Mouse (Mus musculus) brain, embryonic 18.5 days (tissue): ENCODE measurements around the gene Auh.

Experiments
- DNase-seq: peaks from one replicate; pipeline ENCODE4 v3.0.0-alpha.2; 2012; ENCODE audit warnings: low read depth, low spot score

Gene Auh

DNA sequence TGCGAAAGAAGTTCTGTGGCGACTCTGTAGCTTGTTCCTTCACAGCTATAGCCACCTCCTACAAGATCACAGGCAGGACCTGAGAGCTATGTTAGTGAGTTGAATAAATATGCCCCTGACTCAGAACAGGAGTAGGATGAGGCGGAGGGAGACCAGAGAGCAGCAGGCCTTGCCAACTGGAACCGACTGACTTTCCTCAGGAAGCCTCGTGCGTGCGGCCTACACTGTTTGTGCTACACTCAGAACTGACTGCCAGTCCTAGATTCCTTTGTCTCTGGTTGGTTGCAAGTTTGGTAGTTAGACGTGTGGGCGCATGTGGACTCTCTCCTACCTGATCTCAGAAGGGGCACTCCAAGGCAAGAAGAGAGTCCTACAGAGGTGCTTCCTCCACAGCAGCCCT is 50.2 kb downstream of the Auh start:
- DNase-seq, result no peak

GRCm38 (mm10) chr13:52878823-52879222 is 50.7 kb downstream of the Auh start:
- no peak for DNase-seq

DNA sequence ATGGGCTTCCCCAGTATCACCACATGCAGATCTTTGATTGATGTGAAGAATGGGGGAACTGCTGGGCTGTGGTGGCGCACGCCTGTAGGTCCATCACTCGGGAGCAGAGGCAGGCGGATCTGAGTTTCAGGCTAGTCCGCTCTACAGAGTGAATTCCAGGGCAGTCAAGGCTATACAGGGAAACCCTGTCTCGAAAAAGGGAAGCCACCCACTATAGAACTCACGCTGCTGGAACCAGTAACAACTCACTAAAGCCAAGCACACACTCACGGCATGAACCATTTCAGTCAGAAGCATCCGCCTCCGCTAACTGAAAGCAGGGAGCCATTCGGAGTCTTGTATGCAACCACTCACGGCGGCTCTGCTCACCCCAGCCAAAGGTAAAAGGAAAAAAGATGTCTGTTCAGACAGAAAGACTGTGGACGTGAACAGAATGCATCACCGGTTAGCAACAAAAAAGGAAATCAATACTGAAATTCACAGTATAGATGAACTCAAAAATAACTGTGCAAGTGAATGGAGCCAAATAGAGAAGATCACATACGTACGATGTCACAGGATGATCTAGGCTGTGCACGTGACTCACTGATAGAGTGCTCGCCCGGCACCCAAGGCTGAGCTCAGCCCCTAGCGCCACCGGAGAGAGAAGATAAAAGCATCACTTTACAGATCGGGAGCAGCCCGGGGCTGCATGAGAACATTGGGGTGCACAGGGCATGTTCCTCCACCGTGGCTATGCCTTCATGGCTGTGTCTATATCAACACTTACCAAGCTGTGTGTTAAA is 53.7 kb downstream of the Auh start:
- DNase-seq, result no peak

- no peak for DNase-seq
Observed at GRCm38 (mm10) chr13:52875089-52875488, 54.4 kb downstream of the Auh start.

DNA sequence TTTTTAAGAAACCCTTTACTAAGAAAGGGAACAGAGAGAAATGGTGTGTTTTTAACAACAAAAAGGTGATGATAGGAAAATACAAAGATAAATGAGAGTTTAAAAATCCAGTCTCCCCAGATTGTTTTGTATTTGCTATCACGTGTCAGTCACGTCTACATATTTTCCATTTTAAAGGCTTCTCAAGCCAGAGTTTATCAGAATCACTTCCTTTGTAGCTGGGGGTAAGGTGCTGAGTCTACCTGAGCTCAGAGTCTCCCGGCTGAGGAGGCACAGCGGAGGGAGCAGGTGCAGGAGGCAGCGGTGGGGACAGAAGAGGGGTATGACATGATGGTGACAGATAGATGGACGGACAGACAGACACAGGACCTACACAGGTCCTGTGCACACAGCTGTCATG is 55.1 kb downstream of the Auh start:
- no peak for DNase-seq

GRCm38 (mm10) chr13:52873923-52874322 is 55.6 kb downstream of the Auh start:
- no peak for DNase-seq

DNA sequence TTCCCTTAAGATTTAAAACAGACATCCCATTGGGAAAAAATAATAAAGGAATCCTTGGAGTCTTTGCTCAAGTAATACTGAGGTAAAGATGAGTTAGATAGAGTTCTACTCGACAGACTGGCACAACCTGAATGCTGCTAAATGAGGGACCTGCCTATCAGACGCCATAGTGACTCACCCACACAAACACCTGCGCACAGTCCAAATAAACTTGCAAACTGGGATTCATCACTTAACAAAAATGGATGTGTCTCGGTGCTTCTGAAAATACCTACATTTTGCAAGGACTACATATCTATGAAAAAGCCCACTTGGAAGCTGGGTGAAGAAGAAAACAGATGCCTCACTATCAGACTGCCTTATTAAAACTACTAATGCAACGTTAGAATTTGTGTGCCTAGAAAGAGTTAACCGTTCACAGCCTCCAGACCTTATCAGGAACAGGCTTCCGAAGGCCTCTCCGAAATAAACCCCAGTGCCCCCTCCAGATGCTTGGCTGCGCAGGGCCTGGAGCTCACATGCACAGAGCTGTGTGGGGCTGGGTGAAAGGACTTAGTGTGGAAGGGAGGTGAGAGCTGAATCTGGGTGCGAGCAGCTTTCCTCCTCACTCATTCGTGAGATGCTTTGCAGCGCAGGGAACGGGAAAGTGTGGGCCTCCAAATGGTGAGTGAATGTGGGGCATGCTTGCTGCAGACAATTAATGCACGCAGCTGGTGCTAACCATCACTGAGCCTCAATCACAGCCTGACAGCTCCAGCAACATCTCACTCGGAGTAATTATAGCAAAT is 63.3 kb downstream of the Auh start:
- DNase-seq, result peak; percentile 51

- DNase-seq, result no peak
Observed at GRCm38 (mm10) chr13:52863436-52863835, 66.0 kb downstream of the Auh start.

DNA sequence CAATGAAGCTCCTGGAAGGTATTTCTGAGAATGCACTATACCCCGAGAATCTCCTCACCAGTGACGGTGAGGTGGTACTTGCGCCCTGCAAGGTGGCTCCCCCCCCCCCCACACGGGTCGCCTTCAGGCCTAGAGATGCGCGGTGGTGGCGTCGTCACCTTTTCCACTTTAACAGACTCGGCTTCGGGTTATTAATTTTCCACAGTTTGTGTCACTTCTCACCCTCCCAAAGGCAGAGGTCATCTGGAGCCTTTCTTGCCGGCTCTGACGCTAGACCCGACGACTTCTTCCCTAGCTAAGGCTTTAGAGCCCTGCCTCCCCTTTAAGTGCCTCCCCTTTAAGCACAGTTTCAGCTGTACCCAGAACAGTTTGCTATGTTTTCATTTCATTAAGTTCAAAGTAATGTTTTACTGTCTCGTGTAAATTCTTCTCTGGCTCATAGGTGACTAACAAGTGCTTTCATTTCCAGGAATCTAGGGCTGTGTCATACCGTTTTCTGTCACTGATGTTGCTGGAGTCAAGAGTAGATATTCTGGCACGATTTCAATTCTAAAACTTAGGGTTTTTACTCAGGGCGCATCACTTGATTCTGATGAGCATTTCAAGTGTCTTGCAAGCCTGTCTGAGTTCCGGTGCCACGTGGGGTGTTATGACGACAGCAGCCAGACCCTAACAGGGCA is 69.3 kb downstream of the Auh start:
- DNase-seq, result no peak

DNA sequence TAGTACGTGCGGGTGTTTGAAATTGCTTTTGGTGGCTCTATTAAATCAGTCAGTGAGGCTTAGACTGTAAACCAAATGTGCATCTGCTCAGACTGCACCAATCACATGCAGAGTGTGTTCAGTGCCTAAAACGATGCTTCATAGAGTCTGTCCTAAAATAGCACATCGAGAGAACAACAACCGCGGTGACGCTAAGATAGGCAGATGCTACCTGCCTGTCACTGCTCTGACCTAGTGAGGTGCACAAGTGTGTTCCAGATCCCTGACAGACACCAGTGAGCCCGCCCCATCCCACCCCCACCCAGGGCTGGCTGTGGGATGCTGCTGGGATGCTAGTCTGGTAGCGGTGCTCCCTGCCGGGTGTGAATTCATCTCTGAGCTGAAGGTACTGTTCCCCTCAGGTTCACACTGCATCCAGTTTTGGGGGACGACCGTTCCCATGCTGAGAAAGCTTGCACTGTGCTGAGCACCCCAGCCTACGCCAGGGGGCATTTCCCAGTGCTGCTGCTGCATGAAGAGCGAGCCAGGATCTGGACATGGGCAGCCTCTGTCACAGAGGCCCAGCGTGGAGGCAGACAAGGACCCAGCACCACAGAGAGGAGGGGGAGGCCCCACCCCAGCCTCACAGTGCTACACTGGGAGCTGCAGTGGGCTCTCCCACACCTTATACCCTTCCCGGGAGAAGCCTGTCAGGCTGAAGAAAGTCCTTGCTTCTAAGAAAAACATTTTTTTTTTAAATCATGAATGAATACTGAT is 70.2 kb downstream of the Auh start:
- DNase-seq, result no peak

- no peak for DNase-seq
Observed at GRCm38 (mm10) chr13:52858373-52858772, 71.1 kb downstream of the Auh start.

- DNase-seq, result no peak
Observed at GRCm38 (mm10) chr13:52857781-52858180, 71.7 kb downstream of the Auh start.

- DNase-seq, result no peak
Observed at GRCm38 (mm10) chr13:52853536-52853935, 75.9 kb downstream of the Auh start.

- no peak for DNase-seq
Observed at GRCm38 (mm10) chr13:52851886-52852285, 77.6 kb downstream of the Auh start.

DNA sequence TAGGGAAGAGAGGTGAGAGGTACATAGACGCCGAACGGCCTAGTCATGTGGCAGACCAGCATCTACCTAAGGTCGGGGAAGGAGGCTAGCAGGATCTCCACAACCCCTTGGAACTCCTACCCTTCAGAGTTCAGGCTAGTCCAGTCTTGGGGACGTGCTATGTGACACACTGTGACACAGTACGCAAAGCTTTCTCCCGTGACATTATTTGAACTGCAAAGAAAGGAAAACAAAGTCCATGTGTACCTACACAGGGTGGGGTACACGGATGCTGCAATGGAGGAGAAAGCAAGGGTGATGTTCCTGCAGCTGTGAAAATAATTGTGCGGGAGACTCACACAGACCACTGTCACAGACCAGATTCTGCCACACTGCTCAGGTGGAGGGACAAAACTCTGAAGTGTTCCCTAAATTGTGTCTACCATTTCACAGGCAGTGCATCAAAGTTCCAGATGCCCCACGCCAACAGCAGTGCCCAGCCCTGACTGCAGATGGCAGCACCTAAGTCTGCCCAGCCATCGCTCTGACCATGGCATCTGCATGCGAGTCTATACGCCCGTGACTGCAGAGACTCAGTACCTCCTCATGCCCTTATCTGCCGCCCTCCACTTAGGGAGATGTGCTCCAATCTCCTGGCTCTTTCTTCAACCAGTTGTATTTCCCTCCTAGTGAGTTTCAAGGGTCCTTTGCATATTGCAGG is 79.3 kb downstream of the Auh start:
- no peak for DNase-seq

DNA sequence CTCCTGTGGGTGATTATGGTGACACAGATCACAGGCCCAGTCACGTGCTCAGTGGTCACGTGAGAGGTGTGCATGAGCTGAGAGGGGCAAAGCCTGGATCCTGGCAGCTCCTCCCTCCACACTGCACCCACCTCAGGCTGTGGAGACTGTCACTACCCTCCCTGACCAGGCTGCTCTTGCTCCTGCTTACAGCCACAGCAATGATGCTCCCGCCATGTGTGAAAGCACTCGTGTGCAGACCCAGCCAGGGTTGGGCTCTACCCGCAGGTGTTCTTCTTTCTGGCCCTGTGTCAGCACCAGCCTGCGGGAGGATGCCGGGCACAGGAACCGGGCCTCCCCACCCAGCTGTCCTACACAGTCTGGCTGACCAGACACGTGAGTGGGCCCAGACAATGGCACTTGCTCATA is 80.1 kb downstream of the Auh start:
- DNase-seq, result no peak

DNA sequence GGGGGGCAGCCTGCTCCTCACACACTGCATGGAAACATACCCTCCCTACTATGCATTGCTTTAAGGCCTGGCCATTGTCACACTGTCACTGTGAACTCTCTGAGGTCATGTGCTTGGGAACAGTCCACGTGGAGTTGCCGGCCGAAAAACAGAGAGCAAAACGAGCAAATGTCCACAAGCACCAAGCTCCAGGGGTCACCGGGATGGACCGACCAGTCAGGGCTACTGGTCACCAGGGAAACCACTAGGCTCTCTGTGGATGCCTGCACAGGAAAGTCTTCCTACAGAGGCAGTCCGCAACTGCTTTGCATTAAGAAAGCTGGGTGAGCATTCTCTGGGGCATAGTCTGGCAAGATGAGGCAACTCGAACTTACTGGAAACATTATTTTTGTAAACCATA is 82.0 kb downstream of the Auh start:
- DNase-seq, result no peak

DNA sequence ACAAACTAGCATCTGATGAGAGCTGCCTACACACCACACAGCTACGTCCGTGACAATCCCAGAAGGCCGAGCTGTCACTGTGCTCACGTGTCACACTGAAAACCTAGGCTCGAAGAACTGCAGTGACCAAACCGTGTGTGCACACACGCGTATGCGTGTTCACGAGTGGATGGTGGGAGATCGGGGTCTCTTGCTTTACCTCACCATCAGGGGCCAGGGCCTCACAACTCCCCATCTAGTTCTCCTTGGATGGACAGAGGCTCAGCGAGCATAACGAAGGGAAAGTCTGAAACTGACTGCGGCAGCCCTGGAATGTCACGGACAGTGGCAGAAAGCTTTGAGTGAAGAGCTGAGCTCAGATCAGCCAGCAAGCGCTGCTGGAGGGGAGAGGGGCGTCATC is 82.4 kb downstream of the Auh start:
- no peak for DNase-seq

- DNase-seq, result no peak
Observed at GRCm38 (mm10) chr13:52845618-52846017, 83.9 kb downstream of the Auh start.

- DNase-seq, result no peak
Observed at GRCm38 (mm10) chr13:52843536-52844178, 85.8 kb downstream of the Auh start.

- DNase-seq, result no peak
Observed at GRCm38 (mm10) chr13:52836231-52836630, 93.2 kb downstream of the Auh start.
